In genomic region chr19:18872792-18873569, GRCm38 (mm10) we compare ENCODE assay signal across 8 mouse cellular contexts.
DNase-seq lines count a peak whose midpoint lies in the region; ATAC-seq and TF ChIP-seq lines count a peak whose summit lies in the region.

No protein-coding gene starts in this region.

- H3K4me3 ChIP-seq in left cerebral cortex, adult 2 months = no peak overlapping the region; the same call in 1 of the 2 replicates

- DNase-seq in cerebellum, adult 9-11 months = peak; percentile 6
- no peak for DNase-seq in cerebellum, adult 11 months
- peak; percentile 11 for DNase-seq in ovary, postnatal 36 days (ENCODE audit: low spot score)
- no peak for DNase-seq in ovary, postnatal 10 days (ENCODE audit: low spot score)
- DNase-seq in left cerebral cortex, adult 2 months (ENCODE audit: extremely low spot score in 1 of 2, low spot score in 2 of 2) = peak; percentile 26 to 41
- no peak for DNase-seq in testis, postnatal 14 days (ENCODE audit: low spot score)
- DNase-seq in testis, postnatal 10 days (ENCODE audit: low spot score) = no peak

- peak overlapping the region; percentile 50; the same call in 1 of the 2 replicates for H3K27ac ChIP-seq in left cerebral cortex, adult 2 months

- intact Hi-C loops in left cerebral cortex, adult 2 months (cut with DNase I) = loop anchor here (1.0 to 10.0 kb wide), 4 partner anchors 99 to 1892 kb away; no protein-coding TSS in a partner anchor

- TF ChIP-seq CTCF in left cerebral cortex, adult 2 months (IDR thresholded peaks at IDR 0.05) = peak; percentile 82

- ATAC-seq in megakaryocyte, adult 5-6 weeks (ENCODE audit: poor library complexity, severe bottlenecking) = no peak

Comparison
In these comparisons a context has a peak if more than half of its experiments do, and no peak if none do; other contexts are left out.
1. DNase-seq: peak in cerebellum, adult 9-11 months (single experiment), ovary, postnatal 36 days (single experiment) and left cerebral cortex, adult 2 months (2 of 2); none in cerebellum, adult 11 months (single experiment), ovary, postnatal 10 days (single experiment), testis, postnatal 14 days (single experiment) and testis, postnatal 10 days (single experiment).